ENCODE assay signal across 8 mouse cellular contexts in genomic region chr2:128324256-128325096, GRCm38 (mm10).
DNase-seq lines count a peak whose midpoint lies in the region; ATAC-seq lines count a peak whose summit lies in the region.

No protein-coding gene starts in this region.

- H3K4me1 ChIP-seq in kidney, embryonic 15.5 days = peaks cover 15% of the 10 kb centered on the region
- peaks cover 17% of the 10 kb centered on the region for H3K4me1 ChIP-seq in neural tube, embryonic 15.5 days

- DNase-seq in layer of hippocampus, adult 11-12 months (ENCODE audit: low spot score) = peak; percentile 45
- DNase-seq in layer of hippocampus, adult 9-10 months (ENCODE audit: low spot score) = no peak
- DNase-seq in thymus, postnatal 25 days = no peak
- no peak for DNase-seq in cerebellum, postnatal 36 days

- H3K36me3 ChIP-seq in kidney, embryonic 15.5 days = no peaks in the 10 kb centered on the region
- H3K36me3 ChIP-seq in neural tube, embryonic 15.5 days = no peaks in the 10 kb centered on the region

- H3K4me3 ChIP-seq in kidney, embryonic 15.5 days (replicated peaks) = no peak overlapping the region
- no peak overlapping the region for H3K4me3 ChIP-seq in neural tube, embryonic 15.5 days (replicated peaks)

- 27% methylated on average over 13 of the region's 13 CpGs for WGBS in kidney, embryonic 15.5 days
- 40% methylated on average over 13 of the region's 13 CpGs for WGBS in neural tube, embryonic 15.5 days

- peak overlapping the region; percentile 22; the same call in 1 of the 2 replicates for H3K4me2 ChIP-seq in kidney, embryonic 15.5 days
- 0 out of 2 replicates have a peak overlapping the region, but pooled peaks have one; percentile 17 for H3K4me2 ChIP-seq in neural tube, embryonic 15.5 days

- ATAC-seq in common myeloid progenitor, adult 5-6 weeks (replicated peaks; ENCODE audit: low read depth, poor library complexity, severe bottlenecking) = peak; percentile 61
- peak; percentile 25 for ATAC-seq in granulocyte monocyte progenitor cell, adult 5-6 weeks (replicated peaks; ENCODE audit: poor library complexity, severe bottlenecking)
- 0 out of 2 replicates have a peak, but pooled peaks have one; percentile 49 for ATAC-seq in kidney, embryonic 15.5 days (replicated peaks; ENCODE audit: low FRiP score)
- peak; percentile 57 for ATAC-seq in neural tube, embryonic 15.5 days (ENCODE audit: low FRiP score)

- H3K27me3 ChIP-seq in kidney, embryonic 15.5 days = no peaks in the 10 kb centered on the region
- H3K27me3 ChIP-seq in neural tube, embryonic 15.5 days (replicated peaks) = no peaks in the 10 kb centered on the region

- 0 out of 2 replicates have a peak overlapping the region, but pooled peaks have one; percentile 1 for H3K27ac ChIP-seq in kidney, embryonic 15.5 days
- H3K27ac ChIP-seq in neural tube, embryonic 15.5 days (replicated peaks) = peak overlapping the region; percentile 63

- no peak overlapping the region for H3K9ac ChIP-seq in kidney, embryonic 15.5 days
- H3K9ac ChIP-seq in neural tube, embryonic 15.5 days (replicated peaks) = no peak overlapping the region

- H3K9me3 ChIP-seq in kidney, embryonic 15.5 days (replicated peaks) = no peaks in the 10 kb centered on the region
- H3K9me3 ChIP-seq in neural tube, embryonic 15.5 days (replicated peaks) = no peaks in the 10 kb centered on the region
